Comparison of ENCODE assay signal across 8 mouse cellular contexts in the genomic region with DNA sequence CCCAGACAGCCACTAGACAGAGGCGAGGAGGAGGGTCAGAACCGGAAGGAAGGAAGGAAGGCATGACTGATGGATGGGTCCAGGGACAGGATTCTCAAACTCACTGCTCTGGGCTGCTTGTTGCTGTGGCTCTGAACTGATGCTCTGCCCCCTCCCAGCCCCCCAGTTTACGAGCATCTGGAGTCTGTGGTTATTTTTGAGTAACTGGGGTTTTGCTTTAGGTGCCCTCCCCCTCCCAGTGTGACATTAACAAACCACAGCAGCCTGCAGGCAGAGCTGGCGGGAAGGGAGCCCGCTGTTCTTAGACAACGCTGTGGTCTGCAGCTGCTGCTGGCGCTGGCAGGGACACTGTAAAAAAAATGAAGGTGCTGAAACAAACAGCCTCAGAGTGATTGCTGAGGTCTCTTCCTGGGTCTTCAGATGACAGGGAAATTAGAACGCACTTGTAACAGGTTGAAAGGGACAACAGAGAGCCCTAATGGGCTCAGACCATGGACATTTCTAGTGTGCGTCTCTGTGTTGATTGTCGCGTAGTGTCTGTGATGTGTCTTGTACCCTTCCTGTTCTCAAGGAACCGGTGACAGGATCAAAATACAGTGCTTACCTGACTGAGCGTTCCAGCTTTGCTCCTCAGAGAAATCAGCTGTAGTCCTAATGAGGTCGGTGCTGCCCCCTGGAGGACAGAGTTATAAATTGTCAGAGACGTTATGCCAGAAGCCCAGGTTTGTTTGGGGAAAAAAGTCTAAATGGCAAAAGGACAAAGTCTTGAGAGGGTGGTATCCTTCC. TPM values are rescaled to one million over a fixed set of nuclear protein-coding genes. Genes with fewer than 3 reads are reported as not detected.
DNase-seq lines count a peak whose midpoint lies in the region; ATAC-seq and TF ChIP-seq lines count a peak whose summit lies in the region.

No protein-coding gene starts in this region.

- DNase-seq in c-Kit-negative CD71-positive TER-119-positive erythroid progenitor cells, embryonic 14.5 days (ENCODE audit: low read depth, low spot score) = peak; percentile 63
- peak; percentile 27 for DNase-seq in fibroblast of lung, adult 2 months (ENCODE audit: low read depth)
- DNase-seq in kidney, postnatal 25 days = peak; percentile 79 to 93
- DNase-seq in liver, embryonic 13.5 days = peak; percentile 60
- peak; percentile 85 for DNase-seq in neural tube, embryonic 10.5 days (ENCODE audit: extremely low spot score, low spot score)
- DNase-seq in stomach, postnatal 0 days (ENCODE audit: low spot score) = peak; percentile 79

- no peak; the same call in 1 of the 2 replicates for ATAC-seq in heart, embryonic 15.5 days (replicated peaks; ENCODE audit: insufficient number of reproducible peaks, insufficient read depth, low FRiP score, low read depth)
- peak; percentile 55 for ATAC-seq in liver, embryonic 13.5 days (ENCODE audit: low read depth)
- no peak; the same call in 1 of the 2 replicates for ATAC-seq in stomach, postnatal 0 days (ENCODE audit: low FRiP score, low TSS enrichment)

- no peak for TF ChIP-seq EP300 in stomach, postnatal 0 days (optimal IDR thresholded peaks at IDR 0.05)

- 0 out of 2 replicates have a peak overlapping the region, but pooled peaks have one; percentile 11 for H3K9ac ChIP-seq in heart, embryonic 15.5 days
- peak overlapping the region; percentile 67 for H3K9ac ChIP-seq in liver, embryonic 13.5 days
- H3K9ac ChIP-seq in stomach, postnatal 0 days (ENCODE audit: low read length) = peak overlapping the region; percentile 45

- H3K9me3 ChIP-seq in E14TG2a.4 (ENCODE audit: low read length) = no peaks in the 10 kb centered on the region
- H3K9me3 ChIP-seq in heart, embryonic 15.5 days (replicated peaks) = no peaks in the 10 kb centered on the region
- no peaks in the 10 kb centered on the region for H3K9me3 ChIP-seq in liver, embryonic 13.5 days (replicated peaks)
- no peaks in the 10 kb centered on the region for H3K9me3 ChIP-seq in stomach, postnatal 0 days (ENCODE audit: control insufficient read depth, low read length)

- WGBS in heart, embryonic 15.5 days = 2% methylated on average over 15 of the region's 15 CpGs
- 3% methylated on average over 15 of the region's 15 CpGs for WGBS in liver, embryonic 13.5 days (ENCODE audit: insufficient replicate concordance)
- 9% methylated on average over 15 of the region's 15 CpGs for whole genome bisulfite sequencing in stomach, postnatal 0 days

- H3K27ac ChIP-seq in heart, embryonic 15.5 days = peak overlapping the region; percentile 22
- H3K27ac ChIP-seq in liver, embryonic 13.5 days = peak overlapping the region; percentile 67
- H3K27ac ChIP-seq in stomach, postnatal 0 days (replicated peaks) = no peak overlapping the region

- no peaks in the 10 kb centered on the region for H3K36me3 ChIP-seq in E14TG2a.4 (ENCODE audit: insufficient read depth, low read length)
- no peaks in the 10 kb centered on the region for H3K36me3 ChIP-seq in heart, embryonic 15.5 days
- H3K36me3 ChIP-seq in liver, embryonic 13.5 days = no peaks in the 10 kb centered on the region
- no peaks in the 10 kb centered on the region for H3K36me3 ChIP-seq in stomach, postnatal 0 days (ENCODE audit: control insufficient read depth, insufficient read depth, low read length)

- peak overlapping the region; percentile 70 for H3K4me2 ChIP-seq in heart, embryonic 15.5 days
- H3K4me2 ChIP-seq in liver, embryonic 13.5 days = peak overlapping the region; percentile 82
- peak overlapping the region; percentile 50 for H3K4me2 ChIP-seq in stomach, postnatal 0 days (replicated peaks; ENCODE audit: low read depth)

- no peak overlapping the region for H3K4me3 ChIP-seq in E14TG2a.4 (replicated peaks; ENCODE audit: low read length)
- H3K4me3 ChIP-seq in heart, embryonic 15.5 days = peak overlapping the region; percentile 34
- peak overlapping the region; percentile 57 for H3K4me3 ChIP-seq in liver, embryonic 13.5 days (replicated peaks)
- H3K4me3 ChIP-seq in stomach, postnatal 0 days (ENCODE audit: low read depth, low read length) = peak overlapping the region; percentile 20; the same call in 1 of the 2 replicates

- H3K4me1 ChIP-seq in E14TG2a.4 (replicated peaks; ENCODE audit: low read depth, low read length) = 0 out of 2 replicates have a peak, but pooled peaks cover 6% of the 10 kb centered on the region
- H3K4me1 ChIP-seq in heart, embryonic 15.5 days (replicated peaks) = peaks cover 12% of the 10 kb centered on the region
- peaks cover 52% of the 10 kb centered on the region for H3K4me1 ChIP-seq in liver, embryonic 13.5 days (replicated peaks)
- H3K4me1 ChIP-seq in stomach, postnatal 0 days (replicated peaks; ENCODE audit: control insufficient read depth, insufficient read depth) = 0 out of 2 replicates have a peak, but pooled peaks cover 3% of the 10 kb centered on the region

- H3K27me3 ChIP-seq in E14TG2a.4 (ENCODE audit: insufficient read depth, low read length) = peaks cover 21% of the 10 kb centered on the region
- no peaks in the 10 kb centered on the region for H3K27me3 ChIP-seq in heart, embryonic 15.5 days
- no peaks in the 10 kb centered on the region for H3K27me3 ChIP-seq in liver, embryonic 13.5 days
- no peaks in the 10 kb centered on the region for H3K27me3 ChIP-seq in stomach, postnatal 0 days (ENCODE audit: control insufficient read depth, insufficient read depth, low read length)

- peak; percentile 57 for TF ChIP-seq CTCF in E14TG2a.4 (conservative IDR thresholded peaks at IDR 0.05; ENCODE audit: low read length)
- peak; percentile 88 for TF ChIP-seq CTCF in stomach, postnatal 0 days (IDR thresholded peaks at IDR 0.05; ENCODE audit: low read depth)

RNA-seq across cellular contexts. Expression of gene Cracr2a, which starts 21.4 kb away (rescaled TPM):
- polyA plus RNA-seq in heart, embryonic 15.5 days (2015; fragmentation: Nextera tagmentation; extraction: Ambion mirVana) = 1.1 and 1.3 TPM in 2 replicates
- 0.79 and 0.88 TPM in 2 replicates for polyA plus RNA-seq in liver, embryonic 13.5 days (2015; fragmentation: Nextera tagmentation; extraction: Ambion mirVana)
- polyA plus RNA-seq in stomach, postnatal 0 days (2015; fragmentation: Nextera tagmentation; extraction: Ambion mirVana) = 0.74 and 0.96 TPM in 2 replicates

Comparison
In these comparisons a context has a peak if more than half of its experiments do, and no peak if none do; other contexts are left out.
1. DNase-seq: peak in every context shown above with its lines; median percentile 86 in kidney, postnatal 25 days; 85 in neural tube, embryonic 10.5 days; 79 in stomach, postnatal 0 days; 63 in c-Kit-negative CD71-positive TER-119-positive erythroid progenitor cells, embryonic 14.5 days; 60 in liver, embryonic 13.5 days; 27 in fibroblast of lung, adult 2 months.
2. H3K9ac ChIP-seq: peak in every context shown above with its lines; median percentile 67 in liver, embryonic 13.5 days; 45 in stomach, postnatal 0 days; 11 in heart, embryonic 15.5 days.